Comparison of ENCODE assay signal across 10 mouse cellular contexts in genomic region chr14:121634093-121634735, GRCm38 (mm10).
DNase-seq lines count a peak whose midpoint lies in the region; ATAC-seq lines count a peak whose summit lies in the region.
"Had no signal": no experiment of that assay in that cellular context is flagged by ENCODE, and none has a peak within 500 bp of the region (broad histone marks: within the 10 kb centered on the region; RNA-seq: fewer than 3 reads in every experiment).

No protein-coding gene starts in this region.

- no peaks in the 10 kb centered on the region for H3K9me3 ChIP-seq in heart, embryonic 12.5 days (replicated peaks)
- no peaks in the 10 kb centered on the region for H3K9me3 ChIP-seq in limb, embryonic 10.5 days (replicated peaks)
- H3K9me3 ChIP-seq: hindbrain, embryonic 12.5 days; midbrain, embryonic 15.5 days had no signal

- ATAC-seq in heart, embryonic 12.5 days (ENCODE audit: insufficient number of reproducible peaks, low FRiP score), result no peak
- ATAC-seq: midbrain, embryonic 15.5 days had no signal

- WGBS in heart, embryonic 12.5 days, result 73% methylated on average over 14 of the region's 14 CpGs
- whole genome bisulfite sequencing in limb, embryonic 10.5 days, result 84% methylated on average over 14 of the region's 14 CpGs

- H3K4me1 ChIP-seq in heart, embryonic 12.5 days (replicated peaks), result no peaks in the 10 kb centered on the region
- no peaks in the 10 kb centered on the region for H3K4me1 ChIP-seq in limb, embryonic 10.5 days
- H3K4me1 ChIP-seq: hindbrain, embryonic 12.5 days; midbrain, embryonic 15.5 days had no signal

- DNase-seq in heart, adult 11 months, result peak; percentile 75
- peak; percentile 43 for DNase-seq in lung, postnatal 10 days
- DNase-seq in lung, postnatal 25 days (ENCODE audit: low spot score), result no peak
- peak; percentile 21 for DNase-seq in induced T-regulatory cell, adult 2 months (ENCODE audit: low read depth)
- no peak for DNase-seq in limb, embryonic 10.5 days (ENCODE audit: low spot score)
- DNase-seq in right cerebral cortex, adult 18-20 months, result no peak
- DNase-seq: thymus, postnatal 14 days had no signal

- no peak overlapping the region for H3K4me2 ChIP-seq in heart, embryonic 12.5 days
- H3K4me2 ChIP-seq: hindbrain, embryonic 12.5 days; midbrain, embryonic 15.5 days had no signal

- H3K27me3 ChIP-seq in heart, embryonic 12.5 days (replicated peaks), result no peaks in the 10 kb centered on the region
- no peaks in the 10 kb centered on the region for H3K27me3 ChIP-seq in limb, embryonic 10.5 days (ENCODE audit: low read depth, poor library complexity, severe bottlenecking)
- H3K27me3 ChIP-seq: hindbrain, embryonic 12.5 days; midbrain, embryonic 15.5 days had no signal

- H3K9ac ChIP-seq in heart, embryonic 12.5 days, result no peak overlapping the region
- H3K9ac ChIP-seq: hindbrain, embryonic 12.5 days; midbrain, embryonic 15.5 days had no signal

- H3K36me3 ChIP-seq in heart, embryonic 12.5 days, result peaks cover 14% of the 10 kb centered on the region
- H3K36me3 ChIP-seq in limb, embryonic 10.5 days, result peaks cover 7% of the 10 kb centered on the region; the same call in 1 of the 2 replicates

- H3K27ac ChIP-seq in heart, embryonic 12.5 days (ENCODE audit: poor library complexity, severe bottlenecking), result no peak overlapping the region
- no peak overlapping the region for H3K27ac ChIP-seq in limb, embryonic 10.5 days
- H3K27ac ChIP-seq: hindbrain, embryonic 12.5 days; midbrain, embryonic 15.5 days had no signal

- no peak overlapping the region for H3K4me3 ChIP-seq in heart, embryonic 12.5 days
- H3K4me3 ChIP-seq in limb, embryonic 10.5 days, result no peak overlapping the region
- H3K4me3 ChIP-seq: hindbrain, embryonic 12.5 days; midbrain, embryonic 15.5 days had no signal

Comparison
In these comparisons a context has a peak if more than half of its experiments do, and no peak if none do; other contexts are left out.
1. DNase-seq: peak in heart, adult 11 months (single experiment), lung, postnatal 10 days (single experiment) and induced T-regulatory cell, adult 2 months (single experiment); none in lung, postnatal 25 days (single experiment), limb, embryonic 10.5 days (single experiment) and right cerebral cortex, adult 18-20 months (single experiment).